ENCODE assay signal across 9 mouse cellular contexts in genomic region chr3:84615050-84615855, GRCm38 (mm10). TPM values are rescaled to one million over a fixed set of nuclear protein-coding genes. Genes with fewer than 3 reads are reported as not detected.
DNase-seq lines count a peak whose midpoint lies in the region; ATAC-seq and TF ChIP-seq lines count a peak whose summit lies in the region.
"Had no signal": no experiment of that assay in that cellular context is flagged by ENCODE, and none has a peak within 500 bp of the region (broad histone marks: within the 10 kb centered on the region; RNA-seq: fewer than 3 reads in every experiment).

No protein-coding gene starts in this region.

- WGBS in heart, embryonic 10.5 days = 21% methylated on average over 5 of the region's 5 CpGs
- WGBS in thymus, adult 2 months = 30% methylated on average over 5 of the region's 5 CpGs
- 19% methylated on average over 5 of the region's 5 CpGs for WGBS in kidney, embryonic 14.5 days

- ATAC-seq in kidney, embryonic 14.5 days (ENCODE audit: low FRiP score, low TSS enrichment) = 0 out of 2 replicates have a peak, but pooled peaks have one; percentile 28
- ATAC-seq in neutrophil, adult 5-6 weeks (ENCODE audit: extremely low read depth, insufficient number of reproducible peaks, low FRiP score, poor library complexity, severe bottlenecking) = peak; percentile 81

- no peak for TF ChIP-seq CTCF in thymus, adult 2 months (IDR thresholded peaks at IDR 0.05; ENCODE audit: borderline replicate concordance, control insufficient read depth, extremely low read depth, insufficient read depth, low read length, poor library complexity)

- H3K4me1 ChIP-seq in heart, embryonic 10.5 days = no peaks in the 10 kb centered on the region
- no peaks in the 10 kb centered on the region for H3K4me1 ChIP-seq in thymus, adult 2 months (replicated peaks; ENCODE audit: control insufficient read depth, insufficient read depth, low read length)
- H3K4me1 ChIP-seq in kidney, embryonic 14.5 days (ENCODE audit: control insufficient read depth, insufficient read depth, low read length) = no peaks in the 10 kb centered on the region
- H3K4me1 ChIP-seq: liver, embryonic 13.5 days had no signal

- H3K9me3 ChIP-seq in heart, embryonic 10.5 days = no peaks in the 10 kb centered on the region
- no peaks in the 10 kb centered on the region; the same call in 1 of the 2 replicates for H3K9me3 ChIP-seq in kidney, embryonic 14.5 days (ENCODE audit: control insufficient read depth, low read length)
- H3K9me3 ChIP-seq: liver, embryonic 13.5 days had no signal

- DNase-seq in heart, adult 8-10 months (ENCODE audit: low spot score) = peak; percentile 21
- no peak for DNase-seq in heart, embryonic 10.5 days (ENCODE audit: low spot score)
- DNase-seq in thymus, adult 2 months = peak; percentile 23
- DNase-seq in thymus, adult 18-20 months = no peak
- DNase-seq in cerebellum, postnatal 10 days = peak; percentile 36 to 64
- no peak for DNase-seq in ovary, postnatal 36 days (ENCODE audit: low spot score)
- DNase-seq: liver, embryonic 13.5 days had no signal

- H3K9ac ChIP-seq in kidney, embryonic 14.5 days (ENCODE audit: low read depth, low read length) = no peak overlapping the region
- H3K9ac ChIP-seq: liver, embryonic 13.5 days had no signal

- H3K36me3 ChIP-seq in heart, embryonic 10.5 days = no peaks in the 10 kb centered on the region
- H3K36me3 ChIP-seq in thymus, adult 2 months (ENCODE audit: control insufficient read depth, insufficient read depth, low read length) = no peaks in the 10 kb centered on the region
- no peaks in the 10 kb centered on the region for H3K36me3 ChIP-seq in kidney, embryonic 14.5 days (ENCODE audit: control insufficient read depth, insufficient read depth, low read length)
- H3K36me3 ChIP-seq: liver, embryonic 13.5 days had no signal

- no peak overlapping the region for H3K4me2 ChIP-seq in kidney, embryonic 14.5 days (replicated peaks; ENCODE audit: low read depth, low read length)
- H3K4me2 ChIP-seq: liver, embryonic 13.5 days had no signal

- no peak for TF ChIP-seq POLR2A in thymus, adult 2 months (IDR thresholded peaks at IDR 0.05; ENCODE audit: control insufficient read depth, extremely low read depth, insufficient read depth, low read length, poor library complexity)

- H3K27me3 ChIP-seq in heart, embryonic 10.5 days (ENCODE audit: insufficient read depth, poor library complexity, severe bottlenecking) = no peaks in the 10 kb centered on the region
- H3K27me3 ChIP-seq in thymus, adult 2 months (ENCODE audit: control insufficient read depth, insufficient read depth, low read length) = no peaks in the 10 kb centered on the region
- no peaks in the 10 kb centered on the region for H3K27me3 ChIP-seq in kidney, embryonic 14.5 days (ENCODE audit: control insufficient read depth, insufficient read depth, low read length)
- H3K27me3 ChIP-seq: liver, embryonic 13.5 days had no signal

- H3K4me3 ChIP-seq in heart, embryonic 10.5 days = no peak overlapping the region
- no peak overlapping the region for H3K4me3 ChIP-seq in thymus, adult 2 months (ENCODE audit: control insufficient read depth, insufficient read depth, low read length)
- H3K4me3 ChIP-seq in kidney, embryonic 14.5 days (ENCODE audit: low read length) = no peak overlapping the region
- H3K4me3 ChIP-seq: liver, embryonic 13.5 days had no signal

- no peak overlapping the region for H3K27ac ChIP-seq in heart, embryonic 10.5 days
- no peak overlapping the region for H3K27ac ChIP-seq in thymus, adult 2 months (ENCODE audit: control insufficient read depth, insufficient read depth, low read length)
- no peak overlapping the region for H3K27ac ChIP-seq in kidney, embryonic 14.5 days (ENCODE audit: low read depth, low read length)
- H3K27ac ChIP-seq: liver, embryonic 13.5 days had no signal

RNA-seq across cellular contexts. Expression of gene Tigd4, which starts 21.9 kb away (rescaled TPM):
- total RNA-seq in heart, adult 8-10 months (2022) = under 1 TPM in 2 of 4 experiments, not detected in 2; 0.09 to 0.11 TPM
- not detected in 2 replicates for polyA plus RNA-seq in heart, embryonic 10.5 days (2016; fragmentation: Nextera tagmentation; extraction: Ambion mirVana)
- polyA plus RNA-seq in thymus, adult 2 months (2012; rRNA removed) = not detected in 2 replicates
- polyA plus RNA-seq in kidney, embryonic 14.5 days (2014; fragmentation: Nextera tagmentation; extraction: Ambion mirVana) = not detected in 2 replicates
- not detected in 2 replicates for total RNA-seq in neutrophil, adult 5-6 weeks (2017)

RNA-seq across cellular contexts. Expression of gene Arfip1, which starts 32.8 kb away (rescaled TPM):
- total RNA-seq in heart, adult 8-10 months (2022) = 10 to 100 TPM; 10.5 to 16.7 (median 14.3) TPM
- polyA plus RNA-seq in heart, embryonic 10.5 days (2016; fragmentation: Nextera tagmentation; extraction: Ambion mirVana) = 38.3 and 44.4 TPM in 2 replicates
- 8.5 and 10.1 TPM in 2 replicates for polyA plus RNA-seq in thymus, adult 2 months (2012; rRNA removed)
- 34.4 and 44.6 TPM in 2 replicates for polyA plus RNA-seq in kidney, embryonic 14.5 days (2014; fragmentation: Nextera tagmentation; extraction: Ambion mirVana)
- 122 and 128 TPM in 2 replicates for total RNA-seq in neutrophil, adult 5-6 weeks (2017)

RNA-seq across cellular contexts. Expression of gene Tmem154, which starts 50.7 kb away (rescaled TPM):
- total RNA-seq in heart, adult 8-10 months (2022) = 1 to 10 TPM in 3 of 4 experiments, under 1 TPM in 1; 0.97 to 3.3 (median 2.9) TPM
- polyA plus RNA-seq in heart, embryonic 10.5 days (2016; fragmentation: Nextera tagmentation; extraction: Ambion mirVana) = 0.25 and 0.26 TPM in 2 replicates
- 12.4 and 14.4 TPM in 2 replicates for polyA plus RNA-seq in thymus, adult 2 months (2012; rRNA removed)
- polyA plus RNA-seq in kidney, embryonic 14.5 days (2014; fragmentation: Nextera tagmentation; extraction: Ambion mirVana) = 0.38 and 0.60 TPM in 2 replicates
- total RNA-seq in neutrophil, adult 5-6 weeks (2017) = 131 and 140 TPM in 2 replicates

Comparison
In these comparisons a context has a peak if more than half of its experiments do, and no peak if none do; other contexts are left out.
1. DNase-seq: peak in heart, adult 8-10 months (single experiment), thymus, adult 2 months (single experiment) and cerebellum, postnatal 10 days (2 of 2); none in heart, embryonic 10.5 days (single experiment), thymus, adult 18-20 months (0 of 2) and ovary, postnatal 36 days (single experiment).